Mouse (Mus musculus) fibroblast of lung, adult 2 months (primary cell): ENCODE results near the gene Olfr834.

Source experiments
- DNase-seq: peaks from one replicate; pipeline ENCODE4 v3.0.0-alpha.2; 2011; ENCODE audit warnings: low read depth

The Olfr834 gene

GRCm38 (mm10) chr9:18987690-18988089 is at the start of gene Olfr834:
TSS of gene Olfr834 (plus strand) at chr9:18987990.
- DNase-seq = no peak

- no peak for DNase-seq
Measured at GRCm38 (mm10) chr9:18962021-18962420, 25.8 kb upstream of the Olfr834 start.

- no peak for DNase-seq
Measured at GRCm38 (mm10) chr9:19032435-19032834, 44.6 kb downstream of the Olfr834 start, which contains the start of gene Olfr835. TSS of gene Olfr835 (plus strand) at chr9:19032735.
